ENCODE assay signal across 8 mouse cellular contexts in the genomic region with DNA sequence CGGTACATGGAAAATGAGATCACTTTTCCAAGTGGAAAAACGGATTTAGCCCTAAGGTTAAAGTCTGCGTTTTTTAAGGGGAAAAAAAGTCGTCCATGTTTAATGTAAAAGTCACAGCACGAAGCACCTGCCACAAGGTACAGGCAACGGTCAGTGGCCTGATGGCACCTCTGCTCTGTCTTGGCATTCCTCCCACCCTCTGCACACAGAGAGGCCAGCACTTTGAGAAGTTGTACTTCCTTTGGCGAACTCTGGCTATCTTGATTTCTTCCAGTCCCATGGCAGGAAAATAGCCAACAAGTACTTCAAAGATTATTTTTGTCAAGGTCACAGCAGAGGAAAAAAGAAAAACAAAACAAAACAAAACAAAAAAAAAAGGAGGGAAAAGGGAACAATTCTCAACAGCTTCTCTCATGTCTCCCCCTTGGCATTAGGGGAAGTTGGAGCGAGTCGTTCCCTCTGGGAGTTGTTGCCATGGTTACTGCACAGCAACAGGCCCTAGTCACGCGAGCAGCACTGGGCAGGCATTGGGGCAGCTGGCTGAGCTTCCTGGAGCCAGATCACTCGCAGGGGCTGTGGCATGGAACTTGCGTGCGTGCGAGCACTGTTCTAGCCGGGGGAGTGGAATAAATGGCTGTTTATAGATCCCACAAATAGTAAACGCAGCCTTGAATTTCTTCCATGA. TPM values are rescaled to one million over a fixed set of nuclear protein-coding genes. Genes with fewer than 3 reads are reported as not detected.
DNase-seq lines count a peak whose midpoint lies in the region; ATAC-seq and TF ChIP-seq lines count a peak whose summit lies in the region.

No protein-coding gene starts in this region.

- H3K27me3 ChIP-seq in hindbrain, embryonic 14.5 days (ENCODE audit: control insufficient read depth, insufficient read depth, low read length): no peaks in the 10 kb centered on the region

- TF ChIP-seq CTCF in gastrocnemius, adult 2 months (IDR thresholded peaks at IDR 0.05): no peak

- peaks cover 11% of the 10 kb centered on the region; the same call in 1 of the 2 replicates for H3K4me1 ChIP-seq in hindbrain, embryonic 14.5 days (replicated peaks; ENCODE audit: control insufficient read depth, insufficient read depth, low read length)

- H3K9ac ChIP-seq in hindbrain, embryonic 14.5 days: no peak overlapping the region

- ATAC-seq in hindbrain, embryonic 14.5 days (ENCODE audit: low FRiP score): peak; percentile 93
- ATAC-seq in inflammation-experienced regulatory T-cells, adult 6 months: no peak

- H3K4me2 ChIP-seq in hindbrain, embryonic 14.5 days (replicated peaks): peak overlapping the region; percentile 33

- peak overlapping the region; percentile 48 for H3K27ac ChIP-seq in gastrocnemius, adult 2 months
- H3K27ac ChIP-seq in hindbrain, embryonic 14.5 days: no peak overlapping the region
- peak overlapping the region; percentile 50 for H3K27ac ChIP-seq in macrophage

- peak overlapping the region; percentile 53 for H3K4me3 ChIP-seq in gastrocnemius, adult 2 months
- H3K4me3 ChIP-seq in hindbrain, embryonic 14.5 days (replicated peaks; ENCODE audit: low read length): no peak overlapping the region
- no peak overlapping the region for H3K4me3 ChIP-seq in macrophage (ENCODE audit: inconsistent target)

- no peaks in the 10 kb centered on the region for H3K9me3 ChIP-seq in hindbrain, embryonic 14.5 days (ENCODE audit: control insufficient read depth, low read length)

- DNase-seq in Muller cell, postnatal 12 days (ENCODE audit: inconsistent ontology term): peak; percentile 62
- DNase-seq in cerebellum, postnatal 4 days (ENCODE audit: low spot score in 2 of 2): peak; percentile 37 to 76
- DNase-seq in gastrocnemius, adult 2 months: peak; percentile 76
- peak; percentile 81 for DNase-seq in hindbrain, embryonic 14.5 days (ENCODE audit: low spot score)
- DNase-seq in left cerebral cortex, adult 11 months (ENCODE audit: low spot score): peak; percentile 21
- peak; percentile 65 for DNase-seq in right cerebral cortex, postnatal 14 days

- no peaks in the 10 kb centered on the region for H3K79me2 ChIP-seq in macrophage (ENCODE audit: inconsistent target)

- intact Hi-C loops in gastrocnemius, adult 2 months (cut with DNase I): no loop called here

- WGBS in hindbrain, embryonic 14.5 days: 25% methylated on average over 17 of the region's 17 CpGs
- 50% methylated on average over 16 of the region's 17 CpGs for WGBS in macrophage (ENCODE audit: missing documents)

- H3K36me3 ChIP-seq in hindbrain, embryonic 14.5 days (replicated peaks; ENCODE audit: control insufficient read depth, insufficient read depth): no peaks in the 10 kb centered on the region
- H3K36me3 ChIP-seq in macrophage (ENCODE audit: inconsistent target): no peaks in the 10 kb centered on the region

RNA-seq across cellular contexts. Expression of a gene that starts 36.8 kb away (rescaled TPM):
- 10 to 100 TPM; 30.7 to 35.3 TPM for total RNA-seq in gastrocnemius, adult 2 months (2021)
- 125 and 133 TPM in 2 replicates for polyA plus RNA-seq in hindbrain, embryonic 14.5 days (2014; fragmentation: Nextera tagmentation; extraction: Ambion mirVana)
- total RNA-seq in macrophage (2018; cell fraction: chromatin; rRNA removed): 100 to 1,000 TPM in 5 of 26 experiments, 10 to 100 TPM in 21; 26.4 to 114 (median 66.6) TPM
- 10 to 100 TPM; 23.7 to 48.9 (median 36.3) TPM for total RNA-seq in macrophage (2018; cell fraction: cytosol; rRNA removed)
- total RNA-seq in macrophage (2018; cell fraction: nucleus; rRNA removed): 100 to 1,000 TPM in 1 of 26 experiments, 10 to 100 TPM in 25; 24.2 to 109 (median 50.5) TPM
- 40.4 to 47.3 TPM (median 46.4 TPM) in 3 replicates for polyA plus RNA-seq in macrophage (2018)
- polyA plus RNA-seq in inflammation-experienced regulatory T-cells, adult 6 months (2017; shearing (Covaris generic)): 10 to 100 TPM; 82.9 to 87.4 (median 86.4) TPM

RNA-seq across cellular contexts. Expression of a gene that starts 46.8 kb away (rescaled TPM):
- total RNA-seq in gastrocnemius, adult 2 months (2021): not detected
- polyA plus RNA-seq in hindbrain, embryonic 14.5 days (2014; fragmentation: Nextera tagmentation; extraction: Ambion mirVana): 0.51 and 0.52 TPM in 2 replicates
- total RNA-seq in macrophage (2018; cell fraction: chromatin; rRNA removed): 10 to 100 TPM in 17 of 26 experiments, 1 to 10 TPM in 9; 1.1 to 22.7 (median 14.5) TPM
- total RNA-seq in macrophage (2018; cell fraction: cytosol; rRNA removed): 10 to 100 TPM in 2 of 26 experiments, 1 to 10 TPM in 24; 1.1 to 12.9 (median 7.2) TPM
- 10 to 100 TPM in 16 of 26 experiments, 1 to 10 TPM in 10; 3.3 to 25.3 (median 12.6) TPM for total RNA-seq in macrophage (2018; cell fraction: nucleus; rRNA removed)
- polyA plus RNA-seq in macrophage (2018): 3.9 to 14.0 TPM (median 5.2 TPM) in 3 replicates
- polyA plus RNA-seq in inflammation-experienced regulatory T-cells, adult 6 months (2017; shearing (Covaris generic)): under 1 TPM in 2 of 3 experiments, not detected in 1; 0.09 to 0.16 TPM

Comparison
In these comparisons a context has a peak if more than half of its experiments do, and no peak if none do; other contexts are left out.
1. DNase-seq: peak in every context shown above with its lines; median percentile 81 in hindbrain, embryonic 14.5 days; 76 in gastrocnemius, adult 2 months; 65 in right cerebral cortex, postnatal 14 days; 62 in Muller cell, postnatal 12 days; 56 in cerebellum, postnatal 4 days; 21 in left cerebral cortex, adult 11 months.